Mouse (Mus musculus) ES-Bruce4 (cell line): ENCODE data around the gene Psma5. TPM values are rescaled to one million over a fixed set of nuclear protein-coding genes. Genes with fewer than 3 reads are reported as not detected.

Experiments used
- H3K27ac ChIP-seq: 2 replicates; pipeline ENCODE4 v1.5.1; 2012; ENCODE audit warnings: low read length, inconsistent platforms; ENCODE audit not compliant: insufficient read depth
- H3K27me3 ChIP-seq: 2 replicates; pipeline ENCODE4 v1.6.1; 2012; ENCODE audit warnings: mild to moderate bottlenecking, low read length, inconsistent platforms; ENCODE audit not compliant: control insufficient read depth, poor library complexity, insufficient read depth, severe bottlenecking
- H3K36me3 ChIP-seq: 2 replicates; pipeline ENCODE4 v1.6.1; 2012; ENCODE audit warnings: inconsistent platforms, mild to moderate bottlenecking, low read length, moderate library complexity; ENCODE audit not compliant: control insufficient read depth, poor library complexity, insufficient read depth, severe bottlenecking
- H3K4me1 ChIP-seq: one replicate; pipeline ENCODE4 v1.8.1; 2011; ENCODE audit warnings: low read length; ENCODE audit not compliant: control insufficient read depth, insufficient read depth
- H3K4me3 ChIP-seq: 2 replicates; pipeline ENCODE4 v1.5.1; 2011; ENCODE audit warnings: low read depth, mild to moderate bottlenecking, low read length
- H3K9ac ChIP-seq: 2 replicates; pipeline ENCODE4 v1.6.1; 2012; ENCODE audit warnings: low read depth, mild to moderate bottlenecking, inconsistent platforms; ENCODE audit not compliant: poor library complexity, severe bottlenecking
- H3K9me3 ChIP-seq: replicated peaks from 2 replicates; pipeline ENCODE4 v1.6.1; 2012; ENCODE audit warnings: mild to moderate bottlenecking, low read length, inconsistent platforms; ENCODE audit not compliant: control insufficient read depth, poor library complexity, insufficient read depth, severe bottlenecking
- CTCF ChIP-seq: IDR thresholded peaks from one replicate; pipeline ENCODE4 v1.8.1; 2011; ENCODE audit warnings: low read depth, low read length
- EP300 ChIP-seq: IDR thresholded peaks from 2 replicates; pipeline ENCODE4 v1.6.1; 2011; ENCODE audit warnings: low read depth, low read length; ENCODE audit not compliant: insufficient read depth
- POLR2A ChIP-seq: IDR thresholded peaks from one replicate; pipeline ENCODE4 v1.8.1; 2011; ENCODE audit warnings: low read length; ENCODE audit not compliant: insufficient read depth
- polyA plus RNA-seq: library from polyadenylated mRNA; stranded (reverse); fragments of >200 nt; gene quantifications from 2 replicates; pipeline ENCODE4 v1.2.4, GENCODE M21; 2011; ENCODE audit warnings: low read depth; ENCODE audit not compliant: missing spikeins, insufficient read depth, insufficient read length

Psma5 gene
- polyA plus RNA-seq, 1 experiment, result 159 TPM

- H3K9ac ChIP-seq, result no peak overlapping the region
- no peaks in the 10 kb centered on the region for H3K36me3 ChIP-seq
- no peaks in the 10 kb centered on the region for H3K9me3 ChIP-seq
- H3K4me1 ChIP-seq, result no peaks in the 10 kb centered on the region
- no peak for TF ChIP-seq CTCF
- TF ChIP-seq EP300, result no peak
- TF ChIP-seq POLR2A, result no peak
- H3K4me3 ChIP-seq, result no peak overlapping the region
- H3K27ac ChIP-seq, result no peak overlapping the region
- no peaks in the 10 kb centered on the region; the same call in 1 of the 2 replicates for H3K27me3 ChIP-seq
Observed at GRCm38 (mm10) chr3:108311688-108312087, 55.0 kb downstream of the Psma5 start.

- TF ChIP-seq CTCF, result no peak
- no peak for TF ChIP-seq EP300
- no peak for TF ChIP-seq POLR2A
- Histone ChIP-seq H3K36me3 (no peaks in the 10 kb centered on the region), H3K27me3 (no peaks in the 10 kb centered on the region; the same call in 1 of the 2 replicates), H3K4me3 (no peak overlapping the region), H3K27ac (no peak overlapping the region), H3K9ac (no peak overlapping the region), H3K4me1 (no peaks in the 10 kb centered on the region), H3K9me3 (no peaks in the 10 kb centered on the region)
Observed at GRCm38 (mm10) chr3:108312414-108312813, 55.7 kb downstream of the Psma5 start.

GRCm38 (mm10) chr3:108313138-108313537 lies 56.4 kb downstream of the Psma5 start:
- TF ChIP-seq EP300, result no peak
- TF ChIP-seq POLR2A, result no peak
- Histone ChIP-seq H3K9ac (no peak overlapping the region), H3K4me3 (no peak overlapping the region), H3K9me3 (no peaks in the 10 kb centered on the region), H3K27me3 (no peaks in the 10 kb centered on the region; the same call in 1 of the 2 replicates), H3K4me1 (no peaks in the 10 kb centered on the region), H3K27ac (no peak overlapping the region), H3K36me3 (no peaks in the 10 kb centered on the region)

GRCm38 (mm10) chr3:108314038-108314675 lies 57.4 kb downstream of the Psma5 start:
- no peak overlapping the region for H3K4me3 ChIP-seq
- peaks cover 3% of the 10 kb centered on the region for H3K4me1 ChIP-seq
- no peak overlapping the region for H3K27ac ChIP-seq
- H3K9ac ChIP-seq, result no peak overlapping the region
- H3K9me3 ChIP-seq, result no peaks in the 10 kb centered on the region
- TF ChIP-seq EP300 (no peak), POLR2A (no peak), CTCF (no peak)
- no peaks in the 10 kb centered on the region for H3K36me3 ChIP-seq
- no peaks in the 10 kb centered on the region; the same call in 1 of the 2 replicates for H3K27me3 ChIP-seq

GRCm38 (mm10) chr3:108318517-108318916 lies 61.8 kb downstream of the Psma5 start:
- Histone ChIP-seq H3K36me3 (no peaks in the 10 kb centered on the region), H3K27ac (0 out of 2 replicates have a peak overlapping the region, but pooled peaks have one; percentile 38), H3K4me1 (peaks cover 3% of the 10 kb centered on the region), H3K4me3 (no peak overlapping the region), H3K27me3 (no peaks in the 10 kb centered on the region), H3K9ac (no peak overlapping the region), H3K9me3 (no peaks in the 10 kb centered on the region)
- no peak for TF ChIP-seq CTCF
- no peak for TF ChIP-seq EP300
- no peak for TF ChIP-seq POLR2A

GRCm38 (mm10) chr3:108321671-108322070 lies 64.9 kb downstream of the Psma5 start:
- H3K27ac ChIP-seq, result no peak overlapping the region
- H3K4me1 ChIP-seq, result peaks cover 3% of the 10 kb centered on the region
- TF ChIP-seq POLR2A (no peak), CTCF (no peak), EP300 (no peak)

More at GRCm38 (mm10) chr3:108321671-108322070, 64.9 kb downstream of the Psma5 start:
- Histone ChIP-seq H3K4me3 (no peak overlapping the region), H3K9ac (no peak overlapping the region), H3K9me3 (no peaks in the 10 kb centered on the region), H3K36me3 (no peaks in the 10 kb centered on the region), H3K27me3 (no peaks in the 10 kb centered on the region)
